Mouse (Mus musculus) embryonic facial prominence, embryonic 12.5 days (tissue): ENCODE results near the gene Igf2bp3. TPM values are rescaled to one million over a fixed set of nuclear protein-coding genes. Genes with fewer than 3 reads are reported as not detected.

Experiments used
- ATAC-seq: fragments of 200-750 bp; cut with Nextera tagmentation; 2 replicates; pipeline ENCODE4 v1.8.0; 2017; ENCODE audit not compliant: insufficient number of reproducible peaks, insufficient read depth, low FRiP score, low TSS enrichment
- H3K27ac ChIP-seq: fragments of 300-500 bp; sonication (generic); 2 replicates; pipeline ENCODE4 v1.5.1; 2016; ENCODE audit warnings: mild to moderate bottlenecking
- H3K27me3 ChIP-seq: fragments of 300-500 bp; sonication (generic); 2 replicates; pipeline ENCODE4 v1.6.1; 2016; ENCODE audit warnings: mild to moderate bottlenecking, moderate library complexity
- H3K36me3 ChIP-seq: fragments of 300-500 bp; sonication (generic); 2 replicates; pipeline ENCODE4 v1.6.1; 2016; ENCODE audit warnings: mild to moderate bottlenecking
- H3K4me1 ChIP-seq: fragments of 300-500 bp; sonication (generic); 2 replicates; pipeline ENCODE4 v1.6.1; 2016
- H3K4me2 ChIP-seq: fragments of 300-500 bp; sonication (generic); replicated peaks from 2 replicates; pipeline ENCODE4 v1.6.1; 2016; ENCODE audit warnings: mild to moderate bottlenecking, moderate library complexity
- H3K4me3 ChIP-seq: fragments of 300-500 bp; sonication (generic); 2 replicates; pipeline ENCODE4 v1.5.1; 2016; ENCODE audit warnings: mild to moderate bottlenecking
- H3K9ac ChIP-seq: fragments of 300-500 bp; sonication (generic); 2 replicates; pipeline ENCODE4 v1.6.1; 2016; ENCODE audit warnings: mild to moderate bottlenecking, moderate library complexity
- H3K9me3 ChIP-seq: fragments of 300-500 bp; sonication (generic); 2 replicates; pipeline ENCODE4 v1.6.1; 2016; ENCODE audit warnings: mild to moderate bottlenecking, moderate library complexity
- WGBS: fragments of 180-500 bp; shearing (Covaris S2); methylation state at CpG from one replicate; pipeline ENCODE4 v1.1.7; 2016; 5-methylcytosine and 5-hydroxymethylcytosine counted together
- polyA plus RNA-seq: library from polyadenylated mRNA; unstranded; fragments of >200 nt; fragmentation: Nextera tagmentation; extraction: Ambion mirVana; gene quantifications from 2 replicates; pipeline ENCODE4 v1.2.1, GENCODE M21; 2016

The Igf2bp3 gene
- polyA plus RNA-seq, 1 experiment from 2014 or later = 109 TPM

DNA sequence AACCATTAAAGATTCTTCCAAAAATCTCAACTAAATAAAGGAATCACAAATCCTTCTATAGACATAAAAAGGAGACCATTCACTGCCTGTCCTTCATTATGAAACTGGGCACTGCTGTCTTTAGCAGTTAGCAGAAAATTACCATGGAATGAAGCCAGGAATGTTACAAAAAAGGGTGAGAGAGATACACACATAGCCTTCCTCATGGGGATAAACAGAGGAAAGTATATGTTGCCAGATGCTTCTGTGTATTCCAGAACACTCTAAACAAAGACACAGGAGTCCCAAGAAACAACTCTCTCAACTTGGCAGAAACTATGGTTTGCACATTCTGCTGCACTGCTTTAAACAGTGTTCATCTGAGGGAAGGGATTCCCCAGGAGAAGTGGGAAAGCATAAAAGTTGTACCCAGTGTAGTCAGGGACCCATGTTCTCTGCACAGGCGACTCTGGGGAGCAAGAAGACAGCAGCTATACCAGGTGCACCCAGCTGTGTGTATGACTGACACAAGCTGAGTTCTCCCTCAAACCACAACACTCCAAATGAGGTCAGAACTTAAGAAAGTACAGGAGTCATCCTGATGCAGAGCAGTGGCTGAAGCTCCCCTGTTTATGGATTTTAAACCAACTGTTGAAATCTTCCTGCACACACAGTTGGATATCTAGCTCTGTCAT lies 95.2 kb downstream of the Igf2bp3 start:
- 82% methylated on average over 1 of the region's 1 CpGs for WGBS
- no peaks in the 10 kb centered on the region for H3K4me1 ChIP-seq
- H3K9ac ChIP-seq = no peak overlapping the region
- H3K27me3 ChIP-seq = no peaks in the 10 kb centered on the region
- H3K9me3 ChIP-seq = no peaks in the 10 kb centered on the region
- peaks cover 30% of the 10 kb centered on the region for H3K36me3 ChIP-seq
- no peak for ATAC-seq
- H3K4me3 ChIP-seq = no peak overlapping the region
- no peak overlapping the region for H3K27ac ChIP-seq
- H3K4me2 ChIP-seq = no peak overlapping the region

- Histone ChIP-seq H3K4me3 (no peak overlapping the region), H3K36me3 (peaks cover 30% of the 10 kb centered on the region), H3K4me2 (no peak overlapping the region), H3K9ac (no peak overlapping the region), H3K4me1 (no peaks in the 10 kb centered on the region), H3K9me3 (no peaks in the 10 kb centered on the region), H3K27ac (no peak overlapping the region), H3K27me3 (no peaks in the 10 kb centered on the region)
- WGBS = 76% methylated on average over 8 of the region's 8 CpGs
- no peak for ATAC-seq
Measured at GRCm38 (mm10) chr6:49118446-49118845, 96.3 kb downstream of the Igf2bp3 start.

DNA sequence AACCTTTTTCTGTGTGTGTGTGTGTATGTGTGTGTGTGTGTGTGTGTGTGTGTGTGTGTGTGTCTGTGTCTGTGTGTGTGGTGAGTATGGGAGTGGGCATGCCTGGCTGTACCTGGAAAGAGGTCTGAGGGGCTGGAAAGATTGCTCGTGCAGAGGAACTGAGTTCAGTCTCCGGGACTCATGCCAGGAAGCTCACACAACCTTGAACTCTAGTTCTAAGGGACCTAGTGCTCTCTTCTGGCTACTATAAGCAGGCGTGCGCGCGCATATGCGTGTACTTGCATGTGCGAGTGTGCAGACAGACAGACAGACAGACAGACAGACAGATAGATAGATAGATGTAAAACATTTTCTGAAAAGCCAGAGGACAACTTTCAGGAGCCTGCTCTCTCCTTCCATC lies 98.5 kb downstream of the Igf2bp3 start:
- H3K27me3 ChIP-seq = no peaks in the 10 kb centered on the region
- no peaks in the 10 kb centered on the region for H3K4me1 ChIP-seq
- H3K27ac ChIP-seq = no peak overlapping the region
- no peak overlapping the region for H3K4me3 ChIP-seq
- peaks cover 21% of the 10 kb centered on the region for H3K36me3 ChIP-seq
- ATAC-seq = no peak
- H3K9me3 ChIP-seq = no peaks in the 10 kb centered on the region
- no peak overlapping the region for H3K9ac ChIP-seq
- H3K4me2 ChIP-seq = no peak overlapping the region
- WGBS = 93% methylated on average over 8 of the region's 8 CpGs

DNA sequence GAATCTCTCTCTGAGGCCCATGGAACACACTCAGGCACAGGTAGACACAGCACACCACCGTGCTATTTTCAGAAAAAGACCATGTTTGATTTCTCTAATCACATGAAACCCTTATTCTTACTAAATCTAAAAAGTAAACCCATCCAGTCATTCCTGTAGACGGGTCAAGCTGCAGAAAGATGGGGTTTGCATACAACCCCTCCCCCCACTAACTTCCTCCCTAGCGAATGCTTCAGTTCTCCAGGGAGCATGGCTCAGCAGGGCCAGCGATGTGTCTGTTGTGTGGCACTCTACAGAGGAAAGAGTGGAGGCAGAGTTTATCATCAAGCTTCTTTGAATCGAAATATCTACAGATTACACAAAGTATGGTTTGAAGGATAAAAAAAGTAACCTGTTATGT lies 99.2 kb downstream of the Igf2bp3 start:
- Histone ChIP-seq H3K36me3 (peaks cover 25% of the 10 kb centered on the region), H3K4me1 (no peaks in the 10 kb centered on the region), H3K9ac (no peak overlapping the region), H3K4me2 (no peak overlapping the region), H3K27me3 (no peaks in the 10 kb centered on the region), H3K27ac (no peak overlapping the region), H3K9me3 (no peaks in the 10 kb centered on the region), H3K4me3 (no peak overlapping the region)
- ATAC-seq = no peak
- WGBS = 74% methylated on average over 5 of the region's 5 CpGs

GRCm38 (mm10) chr6:49114457-49114856 lies 100.3 kb downstream of the Igf2bp3 start:
- no peak overlapping the region for H3K4me2 ChIP-seq
- H3K27ac ChIP-seq = no peak overlapping the region
- no peaks in the 10 kb centered on the region for H3K27me3 ChIP-seq
- no peak overlapping the region for H3K9ac ChIP-seq
- H3K4me3 ChIP-seq = no peak overlapping the region
- peaks cover 27% of the 10 kb centered on the region for H3K36me3 ChIP-seq
- no peak for ATAC-seq
- WGBS = 81% methylated on average over 6 of the region's 6 CpGs
- H3K4me1 ChIP-seq = no peaks in the 10 kb centered on the region
- H3K9me3 ChIP-seq = no peaks in the 10 kb centered on the region

- no peak for ATAC-seq
- Histone ChIP-seq H3K36me3 (peaks cover 33% of the 10 kb centered on the region), H3K27ac (no peak overlapping the region), H3K27me3 (no peaks in the 10 kb centered on the region), H3K4me2 (no peak overlapping the region), H3K9ac (no peak overlapping the region), H3K4me1 (no peaks in the 10 kb centered on the region), H3K4me3 (no peak overlapping the region), H3K9me3 (no peaks in the 10 kb centered on the region)
- 58% methylated on average over 7 of the region's 7 CpGs for WGBS
Measured at GRCm38 (mm10) chr6:49113895-49114294, 100.9 kb downstream of the Igf2bp3 start.

- no peaks in the 10 kb centered on the region for H3K4me1 ChIP-seq
- no peaks in the 10 kb centered on the region for H3K27me3 ChIP-seq
- H3K9ac ChIP-seq = no peak overlapping the region
- H3K4me3 ChIP-seq = no peak overlapping the region
- H3K27ac ChIP-seq = no peak overlapping the region
- no peak overlapping the region for H3K4me2 ChIP-seq
- peaks cover 61% of the 10 kb centered on the region for H3K36me3 ChIP-seq
- no peak for ATAC-seq
- no peaks in the 10 kb centered on the region for H3K9me3 ChIP-seq
- 89% methylated on average over 2 of the region's 2 CpGs for WGBS
Measured at GRCm38 (mm10) chr6:49109196-49109595, 105.6 kb downstream of the Igf2bp3 start.

DNA sequence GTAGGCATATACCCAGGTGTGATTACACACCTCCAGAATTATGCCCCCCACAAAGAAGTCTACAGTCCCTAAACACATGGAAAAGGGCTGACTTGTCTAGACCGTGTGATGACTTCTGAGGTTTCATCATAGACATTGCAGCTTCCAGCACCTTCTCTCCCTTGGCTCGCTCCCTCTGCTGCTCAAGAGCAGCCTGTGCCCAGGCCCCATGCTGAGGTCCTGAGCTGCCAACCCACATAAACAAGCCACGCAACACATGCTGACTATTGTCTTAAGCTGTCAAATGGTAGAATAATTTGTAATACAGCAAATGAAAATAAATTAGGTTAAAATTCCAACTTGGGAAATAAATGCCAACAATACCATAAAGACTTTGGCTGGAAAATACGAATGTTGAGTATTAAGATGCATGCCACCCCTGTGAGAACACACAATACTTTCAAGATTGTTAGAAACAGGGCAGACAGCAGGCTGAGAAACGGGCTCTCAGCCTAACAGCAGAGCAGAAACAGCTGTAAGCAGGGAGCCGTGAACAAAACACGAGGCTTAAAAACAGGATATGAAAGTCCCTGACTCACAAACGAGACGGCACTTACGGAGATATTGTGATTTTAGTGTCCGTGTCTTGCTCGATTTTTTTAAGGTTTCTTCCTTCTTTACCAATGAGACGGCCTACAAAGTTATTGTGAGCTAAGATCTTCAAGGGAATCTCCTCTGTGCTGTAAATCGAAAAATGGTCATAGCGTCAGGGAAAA lies 107.8 kb downstream of the Igf2bp3 start:
- no peaks in the 10 kb centered on the region for H3K27me3 ChIP-seq
- H3K4me1 ChIP-seq = no peaks in the 10 kb centered on the region
- no peak overlapping the region for H3K4me2 ChIP-seq
- H3K9ac ChIP-seq = no peak overlapping the region
- no peaks in the 10 kb centered on the region for H3K9me3 ChIP-seq
- H3K36me3 ChIP-seq = peaks cover 81% of the 10 kb centered on the region
- no peak overlapping the region for H3K27ac ChIP-seq
- no peak for ATAC-seq
- 91% methylated on average over 15 of the region's 15 CpGs for WGBS
- H3K4me3 ChIP-seq = no peak overlapping the region

DNA sequence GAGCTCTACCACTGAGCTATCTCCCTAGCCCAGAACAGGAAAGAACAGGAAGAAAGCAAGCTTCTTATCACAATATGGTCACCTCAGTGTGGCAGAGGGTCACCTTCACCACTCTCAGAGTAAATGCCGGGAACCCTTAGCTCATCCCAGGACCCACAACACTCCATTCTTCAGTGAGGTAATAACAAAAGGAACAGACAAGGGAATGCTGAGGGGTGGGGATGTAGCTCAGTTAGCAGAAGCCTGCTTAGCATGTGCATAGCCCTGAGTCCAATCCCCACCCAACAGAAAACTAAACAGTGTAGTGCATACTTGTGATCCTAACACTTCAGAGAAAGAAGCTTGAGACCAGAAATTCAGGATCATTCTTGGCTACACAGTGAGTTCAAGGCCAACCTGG lies 115.7 kb downstream of the Igf2bp3 start:
- Histone ChIP-seq H3K27me3 (no peaks in the 10 kb centered on the region), H3K9me3 (no peaks in the 10 kb centered on the region), H3K4me2 (no peak overlapping the region), H3K4me1 (no peaks in the 10 kb centered on the region), H3K27ac (no peak overlapping the region), H3K4me3 (no peak overlapping the region), H3K9ac (no peak overlapping the region), H3K36me3 (peaks cover 68% of the 10 kb centered on the region)
- 88% methylated on average over 1 of the region's 1 CpGs for WGBS
- no peak for ATAC-seq

DNA sequence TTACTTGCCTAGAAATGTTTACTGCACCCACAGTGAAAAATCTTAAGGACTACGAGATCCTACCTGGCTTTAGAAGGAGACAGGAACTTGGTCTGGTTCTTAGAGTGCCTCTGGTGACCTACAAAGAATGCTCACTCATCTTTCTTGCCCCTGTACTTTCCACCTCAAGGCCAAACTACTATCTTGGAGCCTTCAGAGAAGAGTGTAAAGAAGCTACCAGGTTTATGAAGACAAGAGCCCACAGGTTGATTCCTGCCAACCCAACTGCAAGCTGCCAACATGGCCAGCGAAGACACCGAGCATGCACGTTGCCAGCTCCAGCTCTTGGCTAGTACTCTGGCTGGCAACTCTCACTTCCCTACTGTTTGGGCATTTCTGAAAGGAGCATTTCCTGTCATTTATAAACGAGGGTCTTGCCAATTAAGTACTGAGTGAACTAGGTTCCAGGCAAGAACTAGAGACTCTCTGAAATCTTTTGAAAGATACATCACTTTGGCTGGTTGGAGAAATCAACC lies 117.1 kb downstream of the Igf2bp3 start:
- Histone ChIP-seq H3K4me1 (no peaks in the 10 kb centered on the region), H3K9me3 (no peaks in the 10 kb centered on the region), H3K9ac (no peak overlapping the region), H3K27me3 (no peaks in the 10 kb centered on the region), H3K36me3 (peaks cover 65% of the 10 kb centered on the region), H3K4me2 (no peak overlapping the region), H3K4me3 (no peak overlapping the region), H3K27ac (no peak overlapping the region)
- no peak for ATAC-seq
- WGBS = 87% methylated on average over 5 of the region's 5 CpGs

DNA sequence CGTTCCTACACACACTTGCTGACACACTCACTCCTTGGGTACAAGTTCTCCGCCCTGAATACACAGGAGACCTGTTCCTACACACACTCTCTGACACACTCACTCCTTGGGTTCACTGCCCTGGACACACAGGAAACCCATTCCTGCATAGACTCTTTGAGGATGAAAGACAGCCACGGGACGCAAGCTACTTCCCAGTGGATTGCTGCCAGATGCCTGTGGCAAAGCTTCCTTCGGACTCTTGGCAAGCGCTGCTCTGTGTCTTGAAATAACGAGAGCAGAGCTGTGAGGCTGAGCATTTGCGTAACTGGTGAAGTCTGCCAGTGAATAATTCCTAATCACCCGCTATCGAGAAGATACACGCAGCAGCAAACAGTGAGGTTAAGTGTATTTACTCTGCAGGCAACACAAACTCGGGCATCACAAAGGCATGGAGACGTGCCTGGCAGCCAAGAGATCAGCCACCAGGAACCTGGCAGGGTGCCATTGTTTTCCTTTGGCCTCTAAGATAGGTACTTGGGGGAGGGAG lies 117.8 kb downstream of the Igf2bp3 start:
- no peak overlapping the region for H3K9ac ChIP-seq
- peaks cover 63% of the 10 kb centered on the region for H3K36me3 ChIP-seq
- no peak overlapping the region for H3K4me2 ChIP-seq
- peak overlapping the region; percentile 12 for H3K27ac ChIP-seq
- no peak for ATAC-seq
- no peaks in the 10 kb centered on the region for H3K27me3 ChIP-seq
- no peaks in the 10 kb centered on the region for H3K4me1 ChIP-seq
- no peak overlapping the region for H3K4me3 ChIP-seq
- 55% methylated on average over 13 of the region's 13 CpGs for WGBS
- H3K9me3 ChIP-seq = no peaks in the 10 kb centered on the region

- no peaks in the 10 kb centered on the region for H3K4me1 ChIP-seq
- 93% methylated on average over 7 of the region's 7 CpGs for WGBS
- no peaks in the 10 kb centered on the region for H3K27me3 ChIP-seq
- no peak overlapping the region for H3K27ac ChIP-seq
- H3K36me3 ChIP-seq = peaks cover 65% of the 10 kb centered on the region
- no peak for ATAC-seq
- no peak overlapping the region for H3K4me3 ChIP-seq
- H3K9me3 ChIP-seq = no peaks in the 10 kb centered on the region
- no peak overlapping the region for H3K4me2 ChIP-seq
- H3K9ac ChIP-seq = no peak overlapping the region
Measured at GRCm38 (mm10) chr6:49096421-49096820, 118.3 kb downstream of the Igf2bp3 start.
